Mouse (Mus musculus) forebrain, embryonic 10.5 days (tissue): Measurements from ENCODE around the gene Npw. TPM values are rescaled to one million over a fixed set of nuclear protein-coding genes. Genes with fewer than 3 reads are reported as not detected.

Experiments
- DNase-seq: peaks from one replicate; pipeline ENCODE4 v3.0.0-alpha.2; 2017; ENCODE audit warnings: low spot score; ENCODE audit errors: extremely low spot score
- H3K27ac ChIP-seq: fragments of 300-500 bp; sonication (generic); 2 replicates; pipeline ENCODE4 v1.5.1; 2016; ENCODE audit warnings: mild to moderate bottlenecking
- H3K27me3 ChIP-seq: fragments of 300-500 bp; sonication (generic); 2 replicates; pipeline ENCODE4 v1.6.1; 2016; ENCODE audit warnings: mild to moderate bottlenecking; ENCODE audit not compliant: poor library complexity, severe bottlenecking
- H3K36me3 ChIP-seq: fragments of 300-500 bp; sonication (generic); replicated peaks from 2 replicates; pipeline ENCODE4 v1.6.1; 2016; ENCODE audit warnings: mild to moderate bottlenecking, moderate library complexity
- H3K4me1 ChIP-seq: fragments of 300-500 bp; sonication (generic); 2 replicates; pipeline ENCODE4 v1.6.1; 2016
- H3K4me3 ChIP-seq: fragments of 300-500 bp; sonication (generic); 2 replicates; pipeline ENCODE4 v1.5.1; 2016; ENCODE audit warnings: mild to moderate bottlenecking, moderate library complexity
- H3K9me3 ChIP-seq: fragments of 300-500 bp; sonication (generic); 2 replicates; pipeline ENCODE4 v1.6.1; 2016; ENCODE audit warnings: mild to moderate bottlenecking, moderate library complexity
- WGBS: fragments of 180-500 bp; shearing (Covaris S2); methylation state at CpG from one replicate; pipeline ENCODE4 v1.1.7; 2016; 5-methylcytosine and 5-hydroxymethylcytosine counted together
- polyA plus RNA-seq: library from polyadenylated mRNA; unstranded; fragments of >200 nt; fragmentation: Nextera tagmentation; extraction: Ambion mirVana; gene quantifications from 2 replicates; pipeline ENCODE4 v1.2.1, GENCODE M21; 2016

The Npw gene
- polyA plus RNA-seq, 1 experiment from 2014 or later, result not detected

DNA sequence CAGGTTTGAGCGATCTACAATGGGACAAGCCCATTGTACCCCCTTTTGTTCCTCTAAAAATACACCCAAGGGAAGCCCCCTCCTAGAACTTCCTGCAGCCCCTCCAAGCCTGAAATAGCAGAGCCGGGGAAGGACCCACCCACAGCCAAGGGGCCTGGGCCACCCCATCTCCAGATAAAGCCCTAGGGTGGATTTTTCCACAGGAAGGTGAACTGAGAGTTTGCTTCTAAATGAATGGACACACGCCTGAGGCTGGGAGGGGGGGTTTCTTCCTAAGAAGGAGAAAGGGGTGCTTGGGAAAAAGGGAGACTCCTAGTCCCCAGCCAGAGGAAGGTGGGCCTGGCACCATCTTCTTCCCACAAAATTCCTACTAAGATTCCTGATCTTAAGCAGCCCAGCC lies 12.3 kb downstream of the Npw start:
- Histone ChIP-seq H3K36me3 (peaks cover 2% of the 10 kb centered on the region; the same call in 1 of the 2 replicates), H3K27ac (no peak overlapping the region; the same call in 1 of the 2 replicates), H3K4me3 (no peak overlapping the region), H3K4me1 (peaks cover 53% of the 10 kb centered on the region), H3K27me3 (peaks cover 35% of the 10 kb centered on the region), H3K9me3 (no peaks in the 10 kb centered on the region)
- DNase-seq, result no peak
- WGBS, result 91% methylated on average over 3 of the region's 3 CpGs

DNA sequence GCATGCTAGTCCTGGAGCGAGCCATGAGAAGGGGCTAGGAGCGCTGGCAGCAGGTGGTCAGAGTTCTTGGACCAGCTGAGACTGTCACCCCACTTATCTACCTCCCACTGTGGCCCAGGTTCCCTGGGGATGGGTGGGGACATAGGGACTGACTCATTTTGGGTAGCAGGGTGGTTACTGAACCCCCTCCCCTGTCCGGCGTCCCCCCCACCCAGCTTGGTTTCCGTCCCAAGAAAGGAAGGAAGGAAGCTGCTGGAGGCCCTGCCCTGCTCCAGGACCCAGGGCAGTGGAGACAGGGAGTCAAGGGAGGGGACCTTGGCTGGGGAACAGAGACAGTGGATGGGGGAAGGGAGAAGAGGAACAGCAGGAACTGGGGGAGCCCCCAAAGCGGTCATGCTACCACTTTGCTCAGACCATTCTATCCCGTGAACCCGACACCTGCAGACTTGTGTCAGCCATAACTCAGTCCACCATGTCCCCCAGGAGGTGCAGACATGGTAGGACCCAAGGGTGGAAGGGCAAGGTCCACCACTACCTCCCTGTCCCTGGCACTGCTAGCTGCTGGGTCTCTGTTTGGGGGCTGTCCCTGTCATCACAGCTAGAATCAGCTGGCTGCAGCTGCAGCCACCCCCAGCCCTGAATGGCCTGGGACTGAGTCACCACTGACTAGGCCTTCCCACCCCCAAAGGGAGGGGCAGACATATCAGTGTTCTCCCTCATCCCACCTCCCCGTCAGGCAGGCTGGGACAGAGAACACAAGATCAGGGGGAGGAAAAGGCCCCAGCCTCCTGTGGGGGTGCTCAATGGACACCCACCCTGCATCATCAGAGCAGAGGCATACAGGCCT lies 13.2 kb downstream of the Npw start:
- Histone ChIP-seq H3K27me3 (peaks cover 26% of the 10 kb centered on the region), H3K4me3 (no peak overlapping the region), H3K36me3 (peaks cover 10% of the 10 kb centered on the region), H3K9me3 (no peaks in the 10 kb centered on the region), H3K27ac (peak overlapping the region; percentile 75), H3K4me1 (peaks cover 50% of the 10 kb centered on the region)
- 88% methylated on average over 9 of the region's 9 CpGs for WGBS
- DNase-seq, result no peak

DNA sequence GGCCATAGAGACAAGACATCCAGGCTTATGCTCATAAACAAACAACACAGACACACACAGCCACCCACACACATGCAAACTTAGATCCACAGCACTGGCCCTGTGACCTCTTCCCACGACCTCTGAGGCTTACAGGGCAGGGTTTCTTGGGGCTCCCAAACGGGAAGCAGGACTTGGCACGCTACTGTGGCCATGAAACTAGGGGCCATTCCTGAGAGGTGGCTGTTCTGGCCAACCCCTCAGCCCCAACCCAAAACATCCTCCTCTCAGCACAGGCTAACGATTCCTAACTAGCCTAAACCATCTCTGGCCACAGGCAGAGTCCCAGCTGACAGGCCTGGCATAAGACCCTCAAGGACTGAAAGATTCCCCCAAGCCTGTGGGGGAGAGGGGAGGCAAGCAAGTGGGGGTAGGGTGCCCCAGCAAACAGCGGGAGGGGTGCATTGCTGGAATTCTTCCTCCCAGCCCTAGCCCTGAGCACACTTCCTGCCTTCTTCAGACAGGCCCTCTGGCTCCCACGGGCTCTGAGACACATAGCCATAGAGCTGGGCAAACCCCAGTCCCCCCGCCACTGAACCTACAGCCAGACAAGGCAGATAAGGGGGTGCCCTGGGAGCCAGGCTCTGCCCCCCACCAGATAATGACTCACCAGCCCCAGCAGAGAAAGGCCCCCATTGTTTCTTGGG lies 14.1 kb downstream of the Npw start:
- H3K4me3 ChIP-seq, result no peak overlapping the region
- H3K36me3 ChIP-seq, result peaks cover 18% of the 10 kb centered on the region
- DNase-seq, result no peak
- 51% methylated on average over 7 of the region's 7 CpGs for WGBS
- peaks cover 17% of the 10 kb centered on the region for H3K27me3 ChIP-seq
- no peaks in the 10 kb centered on the region for H3K9me3 ChIP-seq
- H3K27ac ChIP-seq, result peak overlapping the region; percentile 75
- H3K4me1 ChIP-seq, result peaks cover 50% of the 10 kb centered on the region

DNA sequence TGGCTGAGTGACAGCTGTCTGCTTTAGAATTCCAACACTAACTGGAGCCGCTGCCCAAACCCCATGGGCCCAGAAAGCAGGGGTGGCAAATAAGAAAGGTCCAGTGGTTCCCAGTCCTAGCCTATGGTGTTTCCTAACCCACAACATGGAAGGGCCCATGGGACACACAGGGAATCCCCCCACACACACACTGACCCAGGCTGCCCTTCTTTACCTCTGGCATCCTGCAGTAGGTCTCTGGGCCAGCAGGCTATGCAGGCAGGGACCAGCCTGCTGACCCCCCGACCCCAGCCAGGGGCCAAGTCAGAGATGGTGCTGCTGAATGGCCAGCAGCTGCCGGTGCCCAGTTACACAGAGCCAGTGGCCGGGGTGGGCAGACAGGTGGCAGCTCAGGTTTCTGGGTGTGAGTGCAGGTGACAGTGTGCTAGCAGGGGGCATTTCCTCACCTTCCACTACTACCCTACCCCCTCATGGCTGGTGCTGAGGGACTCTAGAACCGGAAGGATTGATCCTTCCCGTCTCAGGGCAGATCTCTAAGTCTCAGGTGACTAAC lies 15.4 kb downstream of the Npw start:
- Histone ChIP-seq H3K4me1 (peaks cover 55% of the 10 kb centered on the region), H3K36me3 (peaks cover 28% of the 10 kb centered on the region), H3K27me3 (0 out of 2 replicates have a peak, but pooled peaks cover 5% of the 10 kb centered on the region), H3K27ac (peak overlapping the region; percentile 9; the same call in 1 of the 2 replicates), H3K4me3 (no peak overlapping the region), H3K9me3 (no peaks in the 10 kb centered on the region)
- DNase-seq, result no peak
- 83% methylated on average over 6 of the region's 6 CpGs for WGBS

DNA sequence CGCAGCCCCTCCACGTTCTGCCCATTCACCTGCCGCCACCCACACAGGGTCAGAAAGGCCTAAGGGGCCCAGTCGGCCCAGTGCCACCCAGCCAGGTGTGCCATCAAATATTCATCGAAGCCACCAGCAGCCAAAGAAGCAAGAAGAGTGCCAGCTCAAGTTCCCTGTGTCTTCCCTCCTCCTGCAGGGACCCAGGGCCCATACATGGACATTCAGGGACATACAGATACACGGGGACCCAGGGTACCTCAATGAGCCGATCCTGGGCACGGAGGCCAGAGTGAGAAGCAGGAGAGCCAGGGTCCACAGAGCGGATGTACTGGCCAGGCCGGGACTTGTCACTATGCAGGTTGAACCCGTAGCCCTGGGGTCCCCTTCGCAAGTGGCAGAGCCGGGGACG lies 16.3 kb downstream of the Npw start:
- Histone ChIP-seq H3K36me3 (peaks cover 28% of the 10 kb centered on the region), H3K9me3 (no peaks in the 10 kb centered on the region), H3K4me1 (peaks cover 60% of the 10 kb centered on the region), H3K4me3 (no peak overlapping the region), H3K27me3 (no peaks in the 10 kb centered on the region), H3K27ac (no peak overlapping the region)
- 92% methylated on average over 14 of the region's 14 CpGs for WGBS
- DNase-seq, result no peak

DNA sequence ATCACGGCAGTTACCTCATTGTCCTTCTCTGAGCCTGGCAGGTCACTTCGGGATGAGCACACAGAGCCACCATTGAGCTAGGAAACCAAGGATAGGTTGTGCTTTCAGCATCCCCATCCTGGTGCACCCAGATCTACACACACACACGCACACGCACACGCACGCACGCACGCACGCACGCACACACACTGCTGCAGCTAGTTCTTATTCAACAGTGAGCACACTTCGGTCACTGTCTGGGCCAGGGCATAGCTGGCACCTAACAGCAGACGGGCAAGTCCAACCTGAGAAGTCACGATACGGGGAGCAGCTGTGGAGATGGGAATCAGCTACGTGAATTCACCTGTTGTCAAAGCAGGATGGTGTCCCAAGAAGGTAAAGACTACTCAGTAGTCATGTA lies 17.7 kb downstream of the Npw start:
- Histone ChIP-seq H3K4me3 (no peak overlapping the region), H3K36me3 (peaks cover 31% of the 10 kb centered on the region), H3K27ac (peak overlapping the region; percentile 80; the same call in 1 of the 2 replicates), H3K27me3 (no peaks in the 10 kb centered on the region), H3K4me1 (peaks cover 65% of the 10 kb centered on the region), H3K9me3 (no peaks in the 10 kb centered on the region)
- 95% methylated on average over 15 of the region's 15 CpGs for WGBS
- no peak for DNase-seq

DNA sequence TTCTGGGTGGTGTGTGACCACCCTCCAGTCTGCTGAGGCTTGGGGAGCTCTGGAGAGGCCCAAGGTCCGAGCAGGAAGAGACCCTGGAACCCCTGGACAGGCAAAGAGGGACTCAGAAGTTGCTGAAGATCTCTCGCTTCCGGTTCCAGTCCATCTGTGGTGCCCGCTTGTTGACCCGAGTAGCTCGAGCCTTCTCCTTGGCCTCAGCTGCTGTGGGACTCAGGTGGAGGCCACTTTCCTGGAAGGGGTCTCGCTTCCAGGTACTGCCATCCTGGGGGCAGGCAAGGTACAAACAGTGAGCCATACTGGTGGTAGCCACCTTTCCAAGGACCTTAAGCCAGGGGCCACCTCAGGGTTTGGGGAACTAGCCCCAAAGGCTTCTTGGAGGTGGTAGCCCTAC lies 18.1 kb downstream of the Npw start:
- no peaks in the 10 kb centered on the region for H3K9me3 ChIP-seq
- WGBS, result 92% methylated on average over 7 of the region's 7 CpGs
- H3K36me3 ChIP-seq, result peaks cover 35% of the 10 kb centered on the region
- no peak overlapping the region for H3K4me3 ChIP-seq
- H3K27ac ChIP-seq, result peak overlapping the region; percentile 80
- no peak for DNase-seq
- no peaks in the 10 kb centered on the region for H3K27me3 ChIP-seq
- H3K4me1 ChIP-seq, result peaks cover 61% of the 10 kb centered on the region

DNA sequence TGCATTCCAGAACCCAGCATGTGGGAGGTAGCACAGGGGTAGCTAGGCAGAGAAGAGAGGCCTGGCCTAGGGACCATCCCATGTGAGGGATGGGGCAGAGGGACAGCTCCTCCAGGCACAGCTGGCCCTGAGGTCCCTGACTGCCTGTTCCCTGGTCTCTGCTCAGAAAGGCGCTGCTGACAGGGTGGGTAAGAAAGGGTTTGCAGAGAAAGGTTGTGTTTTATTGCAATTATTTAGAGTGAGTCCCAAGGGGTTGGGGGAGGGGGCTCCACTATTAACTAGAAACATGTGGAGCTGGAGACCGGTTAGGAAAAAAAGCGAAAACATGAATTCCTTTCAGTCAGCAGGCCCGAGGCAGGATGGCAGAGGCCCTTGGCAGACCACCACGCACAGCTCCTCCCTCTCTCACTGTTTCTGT lies 18.7 kb downstream of the Npw start:
- 75% methylated on average over 5 of the region's 5 CpGs for WGBS
- no peaks in the 10 kb centered on the region for H3K27me3 ChIP-seq
- H3K36me3 ChIP-seq, result peaks cover 41% of the 10 kb centered on the region
- H3K4me3 ChIP-seq, result peak overlapping the region; percentile 13; the same call in 1 of the 2 replicates
- H3K27ac ChIP-seq, result peak overlapping the region; percentile 80
- DNase-seq, result no peak
- H3K4me1 ChIP-seq, result peaks cover 55% of the 10 kb centered on the region
- H3K9me3 ChIP-seq, result no peaks in the 10 kb centered on the region

DNA sequence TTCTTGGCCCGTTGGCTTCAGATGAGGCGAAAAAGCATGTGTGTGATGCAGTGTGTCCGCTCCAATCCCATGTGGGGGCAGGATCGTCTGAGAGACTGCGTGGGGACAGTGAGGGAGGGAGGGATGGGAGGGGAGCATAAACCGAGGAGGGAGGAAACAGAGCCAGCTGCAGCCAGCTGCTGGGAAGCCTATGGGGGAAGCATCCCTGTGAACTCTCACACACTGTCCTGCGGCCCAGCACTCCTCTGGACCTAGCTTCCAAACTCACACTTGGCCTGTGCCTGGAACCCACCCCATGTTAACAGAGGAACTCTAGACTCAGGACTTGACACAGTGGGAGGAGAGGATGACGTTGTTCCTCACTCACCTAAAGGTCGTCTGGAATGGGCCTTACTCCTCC lies 19.4 kb downstream of the Npw start:
- H3K36me3 ChIP-seq, result peaks cover 41% of the 10 kb centered on the region
- peak overlapping the region; percentile 80 for H3K27ac ChIP-seq
- DNase-seq, result no peak
- peaks cover 48% of the 10 kb centered on the region for H3K4me1 ChIP-seq
- no peaks in the 10 kb centered on the region for H3K27me3 ChIP-seq
- H3K9me3 ChIP-seq, result no peaks in the 10 kb centered on the region
- 75% methylated on average over 9 of the region's 9 CpGs for WGBS
- no peak overlapping the region for H3K4me3 ChIP-seq

DNA sequence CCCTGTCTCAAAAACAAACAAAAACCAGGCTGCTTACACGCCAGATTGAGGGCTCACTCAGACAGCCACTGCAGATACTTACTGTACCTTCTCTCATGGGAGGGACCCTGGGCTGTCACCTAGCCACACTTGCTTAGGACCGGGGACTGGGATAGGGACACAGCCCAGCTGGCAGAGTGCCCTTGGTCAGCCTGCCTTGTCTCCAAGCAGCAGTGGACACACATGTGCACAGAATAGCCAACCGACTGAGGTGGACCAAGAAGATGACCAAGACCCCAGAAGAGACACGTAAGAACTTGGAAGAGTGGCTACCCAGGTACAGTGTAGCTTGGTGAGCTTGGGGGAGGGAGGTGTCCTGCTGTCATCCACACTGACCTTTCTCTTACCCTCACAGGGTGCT lies 20.0 kb downstream of the Npw start:
- DNase-seq, result no peak
- Histone ChIP-seq H3K27me3 (no peaks in the 10 kb centered on the region), H3K36me3 (peaks cover 41% of the 10 kb centered on the region), H3K9me3 (no peaks in the 10 kb centered on the region), H3K27ac (peak overlapping the region; percentile 80; the same call in 1 of the 2 replicates), H3K4me1 (peaks cover 46% of the 10 kb centered on the region), H3K4me3 (no peak overlapping the region)
- WGBS, result 94% methylated on average over 4 of the region's 4 CpGs

DNA sequence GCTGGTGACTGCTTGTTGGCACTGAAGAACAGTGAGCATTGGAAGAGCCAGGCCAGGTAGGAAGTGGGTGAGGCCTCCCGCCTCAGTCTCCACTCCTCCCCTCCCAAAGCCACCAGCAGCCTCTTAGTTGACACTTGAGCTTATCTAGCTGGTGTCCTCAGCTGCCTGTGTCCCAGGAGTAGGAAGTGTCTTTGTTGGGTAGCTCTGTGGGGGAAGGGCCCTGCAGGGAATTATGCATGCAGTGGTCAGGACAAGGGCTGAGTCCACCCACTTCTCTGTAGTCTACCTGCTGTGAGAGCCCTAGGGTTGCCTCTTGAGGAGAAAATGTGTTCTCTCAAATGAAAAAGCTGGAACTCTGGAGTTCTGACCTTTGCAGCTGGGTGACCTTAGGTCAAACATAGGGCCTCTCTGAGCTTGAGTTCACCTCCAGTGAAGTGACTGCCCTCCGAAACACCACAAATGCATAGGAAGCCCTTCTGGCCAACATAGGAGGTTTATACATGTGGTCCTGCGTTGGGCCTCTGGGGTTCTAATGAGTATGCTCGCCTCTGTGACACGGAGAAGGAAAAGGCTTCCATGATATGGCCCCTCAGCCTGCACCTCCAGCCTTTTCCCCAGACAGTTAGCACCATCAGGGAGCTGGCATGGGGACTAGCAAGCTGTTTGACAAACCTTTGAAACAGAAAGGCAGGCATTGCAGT lies 21.3 kb downstream of the Npw start:
- H3K27ac ChIP-seq, result no peak overlapping the region
- WGBS, result 68% methylated on average over 5 of the region's 5 CpGs

DNA sequence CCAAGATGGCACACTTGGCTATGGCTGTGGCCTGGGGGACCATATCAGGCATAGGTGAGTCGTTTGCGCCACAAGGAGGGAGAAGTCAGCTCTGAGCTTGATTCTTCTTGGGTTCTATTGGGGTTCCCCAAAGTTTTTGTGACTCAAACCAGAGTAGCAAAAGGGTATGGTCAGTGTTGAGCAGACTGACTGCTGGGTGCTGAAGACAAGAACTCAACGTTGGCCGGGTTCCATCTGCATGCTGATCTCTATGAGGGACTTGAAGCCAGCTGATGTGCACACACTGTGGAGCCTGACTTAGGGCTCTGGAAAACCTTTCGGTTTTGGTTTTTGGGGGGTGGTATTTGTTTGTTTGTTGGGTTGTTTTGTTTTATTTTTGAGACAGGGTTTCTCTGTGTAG lies 22.6 kb downstream of the Npw start:
- no peak overlapping the region for H3K27ac ChIP-seq
- H3K27me3 ChIP-seq, result no peaks in the 10 kb centered on the region
- DNase-seq, result no peak
- H3K36me3 ChIP-seq, result peaks cover 41% of the 10 kb centered on the region
- 95% methylated on average over 5 of the region's 5 CpGs for WGBS
- peaks cover 53% of the 10 kb centered on the region for H3K4me1 ChIP-seq
- no peaks in the 10 kb centered on the region for H3K9me3 ChIP-seq
- no peak overlapping the region for H3K4me3 ChIP-seq

More for the DNA sequence above, 21.3 kb downstream of the Npw start:
- peaks cover 41% of the 10 kb centered on the region for H3K36me3 ChIP-seq
- peaks cover 46% of the 10 kb centered on the region for H3K4me1 ChIP-seq
- no peak for DNase-seq
- H3K4me3 ChIP-seq, result no peak overlapping the region
- H3K9me3 ChIP-seq, result no peaks in the 10 kb centered on the region
- H3K27me3 ChIP-seq, result no peaks in the 10 kb centered on the region
